Mouse (Mus musculus) neural tube, embryonic 14.5 days (tissue): Measurements from ENCODE around the gene Dmbx1. TPM values are rescaled to one million over a fixed set of nuclear protein-coding genes. Genes with fewer than 3 reads are reported as not detected.
A peak's percentile ranks its signal among the peaks of the same experiment; 100 is the strongest.

ENCODE experiments used
- ATAC-seq: fragments of 200-750 bp; cut with Nextera tagmentation; 2 replicates; pipeline ENCODE4 v1.8.0; 2017; ENCODE audit warnings: low read depth, mild to moderate bottlenecking, moderate TSS enrichment, moderate library complexity
- H3K27ac ChIP-seq: fragments of 300-500 bp; sonication (generic); 2 replicates; pipeline ENCODE4 v1.5.1; 2014; ENCODE audit warnings: low read depth, mild to moderate bottlenecking, control low read depth, low read length, moderate library complexity, mixed read lengths
- H3K27me3 ChIP-seq: fragments of 300-500 bp; sonication (generic); 2 replicates; pipeline ENCODE4 v1.6.1; 2014; ENCODE audit warnings: low read length; ENCODE audit not compliant: control insufficient read depth, insufficient read depth
- H3K36me3 ChIP-seq: fragments of 300-500 bp; sonication (generic); 2 replicates; pipeline ENCODE4 v1.6.1; 2014; ENCODE audit warnings: low read length, mixed read lengths; ENCODE audit not compliant: control insufficient read depth, insufficient read depth
- H3K4me1 ChIP-seq: fragments of 300-500 bp; sonication (generic); 2 replicates; pipeline ENCODE4 v1.6.1; 2014; ENCODE audit warnings: low read length; ENCODE audit not compliant: control insufficient read depth, insufficient read depth
- H3K4me2 ChIP-seq: fragments of 300-500 bp; sonication (generic); 2 replicates; pipeline ENCODE4 v1.6.1; 2014; ENCODE audit warnings: mild to moderate bottlenecking, low read depth, low read length, control low read depth
- H3K4me3 ChIP-seq: fragments of 300-500 bp; sonication (generic); 2 replicates; pipeline ENCODE4 v1.5.1; 2014; ENCODE audit warnings: low read depth, low read length, control low read depth, mixed read lengths
- H3K9ac ChIP-seq: fragments of 300-500 bp; sonication (generic); replicated peaks from 2 replicates; pipeline ENCODE4 v1.6.1; 2014; ENCODE audit warnings: low read depth, mild to moderate bottlenecking, control low read depth, low read length, mixed read lengths
- H3K9me3 ChIP-seq: fragments of 300-500 bp; sonication (generic); 2 replicates; pipeline ENCODE4 v1.6.1; 2016; ENCODE audit warnings: low read length; ENCODE audit not compliant: control insufficient read depth
- WGBS: fragments of 180-500 bp; shearing (Covaris S2); extraction: QIAGEN DNeasy Blood & Tissue Kit; methylation state at CpG from one replicate; pipeline ENCODE4 v1.1.7; 2014; 5-methylcytosine and 5-hydroxymethylcytosine counted together
- polyA plus RNA-seq: library from polyadenylated mRNA; unstranded; fragments of >200 nt; fragmentation: Nextera tagmentation; extraction: Ambion mirVana; gene quantifications from 2 replicates; pipeline ENCODE4 v1.2.1, GENCODE M21; 2014

Gene Dmbx1
- polyA plus RNA-seq, 1 experiment from 2014 or later: 0.62 TPM

GRCm38 (mm10) chr4:115952758-115953157 lies 13.0 kb upstream of the Dmbx1 start:
- H3K9me3 ChIP-seq: no peaks in the 10 kb centered on the region
- peaks cover 61% of the 10 kb centered on the region for H3K27me3 ChIP-seq
- WGBS: 13% methylated on average over 6 of the region's 6 CpGs
- no peaks in the 10 kb centered on the region for H3K36me3 ChIP-seq
- no peak overlapping the region for H3K4me3 ChIP-seq
- H3K9ac ChIP-seq: no peak overlapping the region
- ATAC-seq: no peak
- H3K27ac ChIP-seq: no peak overlapping the region
- no peaks in the 10 kb centered on the region for H3K4me1 ChIP-seq
- no peak overlapping the region for H3K4me2 ChIP-seq

- Histone ChIP-seq H3K4me1 (peaks cover 11% of the 10 kb centered on the region), H3K4me3 (peak overlapping the region; percentile 21; the same call in 1 of the 2 replicates), H3K27ac (no peak overlapping the region), H3K36me3 (no peaks in the 10 kb centered on the region), H3K9ac (0 out of 2 replicates have a peak overlapping the region, but pooled peaks have one; percentile 21), H3K27me3 (peaks cover 61% of the 10 kb centered on the region), H3K4me2 (peak overlapping the region; percentile 34; the same call in 1 of the 2 replicates), H3K9me3 (no peaks in the 10 kb centered on the region)
- ATAC-seq: 0 out of 2 replicates have a peak, but pooled peaks have one; percentile 52
- under 1% methylated on average over 41 of the region's 41 CpGs for WGBS
Observed at GRCm38 (mm10) chr4:115943669-115944314, 4.1 kb upstream of the Dmbx1 start.

GRCm38 (mm10) chr4:115941242-115941820 lies 1.6 kb upstream of the Dmbx1 start:
- no peak overlapping the region for H3K9ac ChIP-seq
- WGBS: 1% methylated on average over 9 of the region's 9 CpGs
- no peak overlapping the region for H3K4me3 ChIP-seq
- no peak for ATAC-seq
- no peaks in the 10 kb centered on the region for H3K9me3 ChIP-seq
- H3K27ac ChIP-seq: no peak overlapping the region
- no peak overlapping the region for H3K4me2 ChIP-seq
- peaks cover 11% of the 10 kb centered on the region for H3K4me1 ChIP-seq
- no peaks in the 10 kb centered on the region for H3K36me3 ChIP-seq
- H3K27me3 ChIP-seq: peaks cover 50% of the 10 kb centered on the region

- ATAC-seq: no peak
- 2% methylated on average over 3 of the region's 3 CpGs for WGBS
Observed at GRCm38 (mm10) chr4:115940681-115941080, 955 bp upstream of the Dmbx1 start.

GRCm38 (mm10) chr4:115938276-115939160 lies 1.2 kb downstream of the Dmbx1 start:
- Histone ChIP-seq H3K27me3 (peaks cover 49% of the 10 kb centered on the region), H3K4me3 (no peak overlapping the region), H3K4me1 (peaks cover 6% of the 10 kb centered on the region), H3K27ac (no peak overlapping the region), H3K9ac (no peak overlapping the region), H3K4me2 (no peak overlapping the region), H3K36me3 (no peaks in the 10 kb centered on the region), H3K9me3 (no peaks in the 10 kb centered on the region)
- WGBS: 2% methylated on average over 37 of the region's 37 CpGs
- no peak for ATAC-seq

More at GRCm38 (mm10) chr4:115940681-115941080, 955 bp upstream of the Dmbx1 start:
- H3K27me3 ChIP-seq: peaks cover 45% of the 10 kb centered on the region
- no peak overlapping the region for H3K4me3 ChIP-seq
- H3K9me3 ChIP-seq: no peaks in the 10 kb centered on the region
- H3K4me2 ChIP-seq: no peak overlapping the region
- H3K4me1 ChIP-seq: peaks cover 11% of the 10 kb centered on the region
- no peak overlapping the region for H3K9ac ChIP-seq
- H3K36me3 ChIP-seq: no peaks in the 10 kb centered on the region
- H3K27ac ChIP-seq: no peak overlapping the region

- Histone ChIP-seq H3K9ac (no peak overlapping the region), H3K27ac (no peak overlapping the region), H3K4me2 (no peak overlapping the region), H3K4me1 (peaks cover 6% of the 10 kb centered on the region), H3K9me3 (no peaks in the 10 kb centered on the region), H3K4me3 (no peak overlapping the region), H3K27me3 (peaks cover 51% of the 10 kb centered on the region), H3K36me3 (no peaks in the 10 kb centered on the region)
- ATAC-seq: no peak
- WGBS: 3% methylated on average over 19 of the region's 19 CpGs
Observed at GRCm38 (mm10) chr4:115937061-115937976, 2.4 kb downstream of the Dmbx1 start.

- H3K9me3 ChIP-seq: no peaks in the 10 kb centered on the region
- no peak overlapping the region for H3K9ac ChIP-seq
- no peaks in the 10 kb centered on the region for H3K36me3 ChIP-seq
- ATAC-seq: peak; percentile 24; the same call in 1 of the 2 replicates
- no peak overlapping the region for H3K4me2 ChIP-seq
- peaks cover 52% of the 10 kb centered on the region for H3K27me3 ChIP-seq
- peaks cover 6% of the 10 kb centered on the region for H3K4me1 ChIP-seq
- no peak overlapping the region for H3K4me3 ChIP-seq
- H3K27ac ChIP-seq: no peak overlapping the region
- 1% methylated on average over 20 of the region's 20 CpGs for WGBS
Observed at GRCm38 (mm10) chr4:115936646-115937045, 3.1 kb downstream of the Dmbx1 start.

GRCm38 (mm10) chr4:115935835-115936581 lies 3.7 kb downstream of the Dmbx1 start:
- H3K4me1 ChIP-seq: peaks cover 6% of the 10 kb centered on the region
- H3K27me3 ChIP-seq: peaks cover 50% of the 10 kb centered on the region
- no peak overlapping the region for H3K9ac ChIP-seq
- no peak overlapping the region for H3K4me3 ChIP-seq
- H3K9me3 ChIP-seq: no peaks in the 10 kb centered on the region
- H3K36me3 ChIP-seq: no peaks in the 10 kb centered on the region
- no peak overlapping the region for H3K4me2 ChIP-seq
- ATAC-seq: peak; percentile 24; the same call in 1 of the 2 replicates
- WGBS: under 1% methylated on average over 36 of the region's 36 CpGs
- H3K27ac ChIP-seq: no peak overlapping the region
